Mouse (Mus musculus) spleen, postnatal 10 days (tissue): ENCODE measurements around the gene Brms1.
A peak's percentile ranks its signal among the peaks of the same experiment; 100 is the strongest.
"Not testable (repeated sequence)": the region's sequence is repeated elsewhere in the genome, so short reads cannot be mapped to it uniquely, and the experiment has no call there.

Experiments used
- DNase-seq, 2 experiments: peaks; one replicate each; pipeline ENCODE4 v3.0.0; 2021 to 2022; ENCODE audit warnings: low spot score in 2 of 2

Brms1 gene

DNA sequence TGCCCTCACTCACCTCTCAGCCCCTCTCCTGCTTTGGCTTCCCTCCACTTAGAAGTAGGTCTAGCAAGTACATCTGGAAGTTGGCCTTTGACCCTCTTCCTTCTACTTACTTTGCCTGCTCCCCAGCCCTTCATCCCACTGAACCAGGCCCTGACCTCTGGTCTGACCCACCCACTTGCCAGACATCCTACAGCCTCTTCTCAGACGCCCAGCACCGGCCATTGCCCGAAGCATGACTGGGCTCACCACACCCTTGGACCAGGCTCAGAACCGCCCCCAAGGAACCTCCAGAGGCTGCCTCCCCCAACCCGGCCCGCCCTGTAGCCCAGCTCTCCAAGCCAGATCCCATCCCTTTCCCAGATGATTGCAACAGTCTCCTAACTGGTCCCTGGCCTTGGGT, 21.3 kb downstream of the Brms1 start:
- DNase-seq, result no peak

DNA sequence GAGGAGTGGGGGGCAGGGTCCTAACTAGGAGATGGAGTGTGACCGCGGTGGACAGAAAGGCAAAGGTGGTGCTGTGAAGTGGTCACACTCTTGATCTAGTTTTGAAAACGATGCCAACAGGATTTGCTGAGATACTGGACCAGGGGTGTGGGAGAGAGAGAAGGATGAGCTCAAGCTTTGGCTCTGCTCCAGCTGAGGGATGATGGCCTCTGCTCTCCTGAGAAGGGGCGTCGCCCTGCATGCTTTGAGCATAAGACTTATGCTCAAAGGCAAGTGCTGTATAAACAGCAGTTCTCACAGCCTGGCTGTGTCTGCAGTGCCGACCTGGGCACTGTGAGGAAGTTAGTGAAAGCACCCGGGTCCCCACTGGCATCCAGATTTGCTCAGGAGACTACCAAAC, 23.9 kb downstream of the Brms1 start:
- peak in 1 of 2 experiments; percentile 37 for DNase-seq

DNA sequence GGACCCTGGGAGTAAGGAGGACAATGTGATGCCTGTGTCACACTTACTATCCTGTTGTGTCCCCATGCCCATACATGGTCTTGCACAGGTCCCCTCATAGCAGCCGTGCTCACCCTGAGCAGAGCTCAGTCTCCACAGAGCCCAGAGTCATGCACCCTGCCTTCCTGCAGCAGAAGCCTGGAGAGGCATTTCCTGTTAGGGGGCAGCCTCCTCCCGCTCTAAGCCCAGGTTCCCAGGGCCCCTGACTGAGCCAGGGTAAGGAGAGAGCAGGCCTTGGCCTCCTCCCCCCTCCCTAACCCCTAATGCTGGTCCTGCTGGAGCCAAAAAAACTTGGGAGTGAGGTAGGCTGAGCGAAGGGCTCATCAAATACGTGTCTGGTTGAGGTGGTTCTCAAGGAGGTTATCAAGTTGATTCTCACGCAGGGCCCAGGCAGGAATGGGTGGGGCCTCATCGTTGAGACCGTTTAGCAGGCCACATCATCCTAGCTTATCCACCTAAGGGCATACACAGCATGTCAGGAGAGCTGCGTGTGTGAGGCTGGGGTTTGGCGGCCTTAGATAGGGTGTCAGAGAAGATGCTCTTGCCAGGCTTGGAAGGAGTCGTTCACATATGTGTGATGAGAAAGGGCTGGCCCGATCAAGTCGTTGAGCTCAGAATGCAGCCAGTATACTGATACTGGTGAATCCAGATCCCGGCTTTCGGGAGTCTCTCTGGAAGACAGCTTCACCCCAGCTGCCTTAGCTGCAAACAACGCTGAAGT, 26.1 kb downstream of the Brms1 start:
- peak; percentile 41 to 65 for DNase-seq

DNA sequence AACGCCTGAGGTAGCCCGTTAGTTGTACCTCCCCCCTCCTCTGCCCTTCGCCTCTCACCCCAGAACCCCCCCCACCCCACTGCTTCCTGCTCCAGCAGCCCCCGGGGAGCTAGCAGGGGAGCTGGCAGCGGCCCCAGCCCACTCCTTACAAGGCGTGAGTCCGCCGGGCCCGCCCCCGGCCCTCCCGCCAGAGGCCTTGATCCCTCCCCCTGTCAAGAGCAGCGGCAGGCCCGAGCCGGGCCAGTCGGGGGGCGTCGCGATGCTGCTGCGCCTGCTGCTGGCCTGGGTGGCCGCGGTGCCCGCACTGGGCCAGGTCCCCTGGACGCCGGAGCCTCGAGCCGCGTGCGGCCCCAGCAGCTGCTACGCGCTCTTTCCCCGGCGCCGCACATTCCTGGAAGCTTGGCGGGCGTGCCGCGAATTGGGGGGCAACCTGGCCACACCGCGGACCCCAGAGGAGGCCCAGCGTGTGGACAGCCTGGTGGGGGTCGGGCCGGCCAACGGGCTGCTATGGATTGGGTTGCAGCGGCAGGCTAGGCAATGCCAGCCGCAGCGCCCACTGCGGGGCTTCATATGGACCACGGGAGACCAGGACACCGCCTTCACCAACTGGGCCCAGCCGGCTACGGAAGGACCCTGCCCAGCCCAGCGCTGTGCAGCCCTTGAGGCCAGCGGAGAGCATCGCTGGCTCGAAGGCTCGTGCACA, 26.9 kb downstream of the Brms1 start, which contains the start of gene Cd248:
Cd248 (plus strand) TSS at position 212 of the 703 bp plus-strand sequence.
- DNase-seq, result peak in 1 of 2 experiments; percentile 45

DNA sequence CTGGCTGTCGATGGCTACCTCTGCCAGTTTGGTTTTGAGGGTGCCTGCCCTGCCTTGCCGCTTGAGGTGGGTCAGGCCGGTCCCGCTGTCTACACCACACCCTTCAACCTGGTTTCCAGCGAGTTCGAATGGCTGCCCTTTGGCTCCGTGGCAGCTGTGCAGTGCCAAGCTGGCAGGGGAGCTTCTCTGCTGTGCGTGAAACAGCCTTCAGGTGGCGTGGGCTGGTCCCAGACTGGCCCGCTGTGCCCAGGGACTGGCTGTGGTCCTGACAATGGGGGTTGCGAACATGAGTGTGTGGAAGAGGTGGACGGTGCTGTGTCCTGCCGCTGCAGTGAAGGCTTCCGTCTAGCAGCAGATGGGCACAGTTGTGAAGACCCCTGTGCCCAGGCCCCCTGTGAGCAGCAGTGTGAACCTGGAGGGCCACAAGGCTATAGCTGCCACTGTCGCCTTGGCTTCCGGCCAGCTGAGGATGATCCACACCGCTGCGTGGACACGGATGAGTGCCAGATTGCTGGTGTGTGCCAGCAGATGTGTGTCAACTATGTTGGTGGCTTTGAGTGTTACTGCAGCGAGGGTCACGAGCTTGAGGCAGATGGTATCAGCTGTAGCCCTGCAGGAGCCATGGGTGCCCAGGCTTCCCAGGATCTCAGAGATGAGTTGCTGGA, 27.5 kb downstream of the Brms1 start:
- DNase-seq, result peak in 1 of 2 experiments; percentile 53

DNA sequence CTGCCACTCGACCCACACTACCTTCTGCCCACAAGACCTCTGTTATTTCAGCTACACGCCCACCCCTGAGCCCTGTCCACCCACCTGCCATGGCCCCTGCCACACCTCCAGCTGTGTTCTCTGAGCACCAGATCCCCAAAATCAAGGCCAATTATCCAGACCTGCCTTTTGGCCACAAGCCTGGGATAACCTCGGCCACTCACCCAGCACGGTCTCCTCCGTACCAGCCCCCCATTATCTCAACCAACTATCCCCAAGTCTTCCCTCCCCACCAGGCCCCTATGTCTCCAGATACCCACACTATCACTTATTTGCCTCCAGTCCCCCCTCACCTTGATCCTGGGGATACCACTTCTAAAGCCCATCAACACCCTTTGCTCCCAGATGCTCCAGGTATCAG, 28.3 kb downstream of the Brms1 start:
- DNase-seq, result no peak

DNA sequence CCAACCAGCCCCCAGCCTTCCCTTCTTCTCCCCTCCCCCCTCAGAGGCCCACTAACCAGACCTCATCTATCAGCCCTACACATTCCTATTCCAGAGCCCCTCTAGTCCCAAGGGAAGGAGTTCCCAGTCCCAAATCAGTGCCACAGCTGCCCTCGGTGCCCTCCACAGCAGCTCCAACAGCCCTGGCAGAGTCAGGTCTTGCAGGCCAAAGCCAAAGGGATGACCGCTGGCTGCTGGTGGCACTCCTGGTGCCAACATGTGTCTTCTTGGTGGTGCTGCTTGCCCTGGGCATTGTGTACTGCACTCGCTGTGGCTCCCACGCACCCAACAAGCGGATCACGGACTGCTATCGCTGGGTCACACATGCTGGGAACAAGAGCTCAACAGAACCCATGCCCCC, 28.8 kb downstream of the Brms1 start:
- DNase-seq, result no peak

DNA sequence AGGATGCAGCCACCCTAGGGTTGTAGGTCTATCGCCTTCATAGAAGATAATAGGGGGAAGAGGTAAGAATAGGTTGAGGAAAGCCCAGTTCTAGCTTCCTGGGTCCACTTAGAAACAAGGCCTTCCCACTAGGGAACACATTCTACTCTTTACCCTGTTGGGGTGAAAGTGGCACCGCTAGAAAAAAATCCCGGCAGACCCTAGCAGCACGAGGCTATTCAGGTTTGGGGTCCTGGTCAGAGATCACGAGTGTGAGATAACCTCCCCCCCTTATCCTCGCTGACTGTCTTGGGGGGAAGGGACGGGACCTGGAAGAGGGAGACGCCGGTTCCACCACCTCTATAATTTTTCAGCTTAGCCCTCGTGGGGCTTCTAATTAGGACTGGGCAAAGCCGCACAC, 29.9 kb downstream of the Brms1 start:
- no peak for DNase-seq

DNA sequence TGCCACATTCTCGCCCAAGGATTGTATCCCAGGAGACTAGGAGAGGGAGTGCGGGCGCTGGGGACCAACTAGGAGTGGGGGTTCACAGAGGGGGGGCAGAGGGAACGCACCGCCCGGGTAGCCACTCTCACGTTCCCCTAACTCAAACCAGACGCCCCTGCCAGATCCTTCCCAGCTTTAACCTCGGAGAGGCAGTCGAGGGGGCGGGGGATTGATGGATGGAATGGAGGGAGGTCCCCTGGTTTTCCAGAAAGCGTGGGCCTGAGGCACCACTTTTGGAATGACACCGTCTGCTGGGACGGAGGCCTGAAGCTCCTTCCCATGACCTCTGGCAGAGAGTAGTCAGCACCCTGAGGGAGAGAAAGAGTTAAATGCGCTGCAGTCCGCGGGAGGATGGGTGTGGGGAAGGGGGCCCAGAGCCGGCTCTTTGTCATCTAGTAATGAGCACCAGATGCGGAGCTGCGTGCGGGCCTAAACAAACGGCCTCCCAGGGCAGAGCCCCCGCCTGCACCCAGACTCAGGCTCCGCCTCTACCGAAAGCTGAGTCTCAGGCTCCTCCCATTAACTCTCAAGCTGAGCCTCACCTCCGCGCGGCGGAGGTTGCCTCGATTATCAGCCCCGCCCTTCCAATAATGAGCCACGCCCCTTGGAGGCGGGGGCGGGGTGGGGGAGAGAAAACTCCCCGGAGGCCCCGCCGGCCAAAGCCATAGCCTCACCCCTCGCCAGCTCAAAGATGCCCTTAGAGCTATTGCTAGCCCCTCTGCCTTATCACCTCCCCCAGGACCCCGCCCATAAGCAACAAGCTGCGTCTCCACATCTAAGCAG, 30.6 kb downstream of the Brms1 start:
- peak; percentile 50 to 76 for DNase-seq

DNA sequence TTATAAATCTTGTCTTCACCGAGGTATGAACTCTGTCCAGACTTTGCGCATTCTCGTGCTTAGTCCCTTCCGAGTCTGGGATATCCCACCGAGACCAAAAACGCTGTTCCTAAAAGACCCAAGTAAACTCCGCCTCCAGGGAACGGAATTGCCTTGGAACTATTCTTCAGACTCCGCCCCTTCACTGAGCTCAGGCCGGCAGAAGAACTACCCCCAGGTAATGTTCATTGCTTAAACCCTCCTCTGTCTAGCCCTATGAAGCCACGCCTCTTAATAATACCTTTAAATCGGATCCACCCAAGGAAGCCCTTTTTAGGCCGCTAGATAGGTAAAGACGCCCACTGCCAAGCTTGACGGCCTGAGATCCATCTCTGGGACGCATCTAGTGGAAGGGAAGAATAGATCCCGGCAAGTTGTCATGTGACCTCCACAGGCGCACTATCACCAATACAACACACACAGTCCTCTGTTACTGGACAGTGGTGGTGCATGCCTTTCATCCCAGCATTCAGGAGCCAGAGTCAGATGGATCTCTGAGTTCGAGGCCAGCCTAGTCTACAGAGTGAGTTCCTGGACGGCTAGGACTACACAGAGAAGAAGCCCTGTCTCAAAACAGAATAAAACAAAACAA, 31.4 kb downstream of the Brms1 start:
- DNase-seq, result no peak

DNA sequence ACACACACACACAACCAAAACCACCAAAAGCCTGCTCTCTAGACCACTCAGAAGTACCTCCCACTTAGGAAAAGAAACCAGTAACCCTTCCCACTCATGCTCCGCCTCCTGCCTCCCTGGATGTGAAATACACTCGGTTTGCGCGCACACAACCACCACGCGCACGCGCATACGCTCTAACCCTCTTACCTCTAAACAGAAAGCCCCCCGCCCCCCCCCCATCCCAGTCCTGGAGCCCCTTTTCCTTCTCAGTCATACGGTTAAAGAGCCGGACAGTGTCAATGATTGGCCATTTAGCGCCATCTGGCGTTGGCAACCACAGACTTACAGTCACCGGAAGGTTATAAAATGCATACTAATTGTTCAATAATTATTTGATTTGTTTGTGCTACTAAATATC, 31.9 kb downstream of the Brms1 start:
- DNase-seq, result peak; percentile 51 to 80

DNA sequence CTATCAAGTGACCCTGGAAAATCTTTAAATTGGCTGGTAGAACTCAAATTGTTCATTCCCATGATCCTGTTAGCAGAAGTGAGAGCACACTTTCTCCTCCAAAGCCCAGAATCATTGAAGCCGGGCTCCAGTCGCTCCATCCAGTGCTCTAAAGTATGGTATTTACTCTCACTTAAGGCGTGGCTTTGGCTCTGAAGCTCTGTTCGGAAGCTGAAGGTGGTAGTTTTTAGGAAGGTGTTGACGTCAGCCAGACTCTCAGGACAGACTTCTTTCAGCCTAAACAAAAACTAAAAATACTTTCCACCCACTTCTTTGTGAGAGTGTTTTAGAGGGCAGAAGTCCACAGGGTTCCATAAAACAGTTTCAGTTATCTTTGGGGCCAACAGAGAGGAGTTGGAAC, 32.4 kb downstream of the Brms1 start:
- no peak for DNase-seq

DNA sequence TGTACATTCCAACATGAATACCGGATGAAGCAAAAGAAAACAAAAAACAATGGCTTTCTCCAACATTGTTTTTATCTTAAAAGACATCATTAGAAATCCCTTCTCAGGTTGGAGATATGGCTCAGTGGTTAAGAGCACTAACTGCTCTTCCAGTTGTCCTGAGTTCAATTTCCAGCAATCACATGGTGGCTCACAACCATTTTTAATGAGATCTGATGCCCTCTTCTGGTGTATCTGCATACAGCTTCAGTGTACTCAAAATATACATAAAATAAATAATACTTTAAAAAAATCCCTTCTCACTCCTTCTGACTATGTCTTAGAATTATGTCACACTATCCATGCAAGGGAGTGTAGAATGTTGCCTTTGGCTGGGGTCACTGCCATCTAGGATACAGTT, 38.1 kb downstream of the Brms1 start:
- no peak for DNase-seq

DNA sequence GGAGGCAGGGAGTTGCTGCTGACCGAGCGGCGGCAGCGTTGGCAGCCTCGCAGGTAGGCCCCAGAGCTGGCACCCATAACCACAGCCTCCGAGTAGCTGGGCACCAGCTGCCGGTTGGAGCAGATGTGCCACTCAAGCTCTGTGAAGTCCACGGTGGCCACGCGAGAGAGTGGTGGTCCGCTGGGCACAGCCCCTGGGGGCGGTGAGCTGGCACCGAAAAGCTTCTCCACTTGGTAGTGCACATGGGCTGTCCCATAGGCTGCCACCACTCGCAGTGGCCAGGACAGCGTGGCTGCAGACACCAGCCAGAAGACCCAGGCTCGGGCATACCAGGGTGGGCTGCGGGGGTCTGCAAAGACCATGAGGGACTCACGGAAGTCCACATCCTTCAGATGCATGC, 40.9 kb downstream of the Brms1 start:
- no peak for DNase-seq

DNA sequence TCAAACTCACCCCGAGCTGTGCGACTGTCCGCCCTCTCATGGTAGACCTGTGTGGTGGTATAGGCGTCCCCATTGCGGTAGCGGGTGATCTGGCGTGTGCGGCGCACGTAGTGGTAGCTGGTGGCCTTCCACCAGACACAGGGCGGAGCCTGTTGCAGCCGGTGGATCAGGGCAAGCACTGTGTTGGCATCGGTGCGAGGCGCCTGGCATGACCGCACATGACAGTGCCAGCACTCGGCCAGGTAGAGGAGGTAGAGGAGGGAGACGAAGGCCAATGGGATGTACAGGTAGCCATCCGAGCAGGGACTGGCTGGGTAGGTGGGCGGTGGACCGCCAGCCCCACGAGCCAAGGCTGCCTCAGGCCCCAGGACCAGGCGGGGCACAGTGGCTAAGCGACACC, 41.4 kb downstream of the Brms1 start:
- DNase-seq, result no peak

DNA sequence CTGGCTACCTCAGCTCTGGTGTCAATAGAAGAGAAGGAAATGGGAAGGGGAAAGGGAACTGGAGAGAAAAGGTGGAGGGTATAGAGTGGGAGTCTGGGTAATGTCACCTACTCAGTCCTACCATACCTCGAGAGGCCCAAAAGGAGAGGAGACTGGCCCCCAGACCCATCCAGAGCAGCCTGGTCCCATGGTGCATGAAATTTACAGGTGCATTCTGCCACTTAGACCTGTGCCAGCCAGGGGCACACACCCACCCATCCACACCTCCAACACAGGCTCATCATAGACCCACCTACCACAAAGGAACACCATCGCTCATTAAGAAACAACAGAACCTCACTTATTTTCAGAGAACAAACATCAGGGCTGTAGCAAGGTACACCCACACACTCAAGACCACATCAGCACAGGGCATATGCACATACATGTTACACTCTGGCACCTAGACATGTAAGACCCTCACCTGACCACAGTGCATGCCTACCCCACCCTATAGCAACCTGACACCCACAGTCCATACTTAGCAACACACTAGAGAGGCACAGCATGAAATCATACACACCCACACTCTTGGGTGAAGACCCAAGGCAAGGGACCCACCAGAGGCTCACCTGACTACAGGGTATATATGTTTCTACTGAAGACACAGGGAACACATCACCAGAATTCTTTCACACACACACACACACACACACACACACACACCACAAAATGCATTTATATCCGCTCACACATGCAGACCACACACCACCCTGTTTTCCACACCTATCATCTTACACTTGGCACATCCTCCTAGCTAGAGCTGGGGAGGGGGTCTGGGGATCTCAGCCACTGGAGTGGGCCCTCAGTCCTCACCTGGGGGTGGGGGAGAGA, 43.0 kb downstream of the Brms1 start:
- DNase-seq, result no peak

DNA sequence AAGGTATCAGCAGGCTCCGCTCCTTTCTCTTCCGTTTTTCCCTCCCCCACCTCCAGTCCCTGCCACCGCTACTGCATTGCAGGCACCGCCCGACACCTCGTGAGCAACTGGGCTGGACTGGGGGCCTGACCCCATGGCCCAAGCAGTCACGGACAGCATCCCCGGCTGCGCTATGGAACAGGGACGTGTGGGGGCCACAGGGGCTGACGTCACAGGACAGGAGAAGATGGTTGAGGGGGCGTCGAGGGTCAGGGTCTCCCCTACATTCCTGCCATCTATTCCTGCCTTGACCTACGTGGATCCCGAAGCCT, 43.6 kb downstream of the Brms1 start:
- DNase-seq, result no peak

DNA sequence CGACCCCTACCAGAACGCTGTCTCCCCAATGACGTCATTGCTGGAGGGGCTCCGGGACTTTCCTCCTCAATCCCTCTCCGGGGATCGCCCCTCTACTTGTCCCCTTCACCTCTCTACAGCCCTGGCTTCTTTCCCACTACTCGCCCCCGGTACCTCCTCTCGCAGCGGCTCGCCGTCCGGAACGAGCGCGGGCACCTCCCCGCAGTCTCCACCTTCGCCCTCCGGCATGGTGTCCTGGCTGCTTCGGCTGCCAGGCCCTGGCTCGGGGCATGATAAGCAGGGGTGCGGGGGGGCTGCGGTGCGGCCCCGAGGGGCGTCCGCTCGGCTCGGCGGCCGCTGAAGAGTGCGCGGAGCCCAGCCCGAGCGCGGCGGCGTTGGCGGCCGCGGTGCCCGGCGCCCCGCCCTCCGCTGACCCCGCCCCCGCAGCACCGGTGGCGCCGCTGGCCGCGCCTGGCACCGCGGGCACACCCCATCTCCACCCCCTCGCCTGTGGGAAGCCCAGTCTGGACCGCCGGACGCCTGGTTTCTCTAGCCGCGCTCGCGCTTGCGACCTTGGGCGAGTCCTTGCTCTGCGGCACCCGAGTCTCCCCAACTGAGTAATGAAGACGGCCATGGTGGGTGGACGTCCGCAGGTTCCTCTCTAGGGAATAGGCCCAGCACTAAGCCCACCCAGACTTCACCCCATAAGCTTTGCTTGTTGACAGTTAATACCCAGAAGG, 44.1 kb downstream of the Brms1 start, which contains the start of gene Tmem151a:
Tmem151a (minus strand) TSS at position 387 of the 719 bp plus-strand sequence.
- DNase-seq, result peak; percentile 39 to 58

DNA sequence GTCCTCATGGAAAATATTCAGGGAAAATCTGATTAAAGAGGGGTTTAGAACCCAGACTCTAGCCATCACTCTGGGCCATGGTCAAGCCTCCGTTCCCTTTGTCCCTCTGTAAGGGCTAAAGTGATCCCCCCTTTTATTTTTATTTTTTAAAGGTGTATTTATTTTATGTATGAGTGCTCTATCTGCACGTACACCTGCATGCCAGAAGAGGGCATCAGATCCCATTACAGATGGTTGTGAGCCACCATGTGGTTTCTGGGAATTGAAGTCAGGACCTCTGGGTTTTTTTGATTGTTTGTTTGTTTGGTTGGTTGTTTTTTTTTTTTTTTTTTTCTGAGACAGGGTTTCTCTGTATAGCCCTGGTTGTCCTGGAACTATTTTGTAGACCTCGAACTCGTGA, 45.4 kb downstream of the Brms1 start:
- DNase-seq, result not testable (repeated sequence)
